Mouse (Mus musculus) kidney, postnatal 0 days (tissue): ENCODE data around the gene Csf3. TPM values are rescaled to one million over a fixed set of nuclear protein-coding genes. Genes with fewer than 3 reads are reported as not detected.
A peak's percentile ranks its signal among the peaks of the same experiment; 100 is the strongest.

ENCODE experiments used
- ATAC-seq: fragments of 200-750 bp; cut with Nextera tagmentation; replicated peaks from 2 replicates; pipeline ENCODE4 v1.8.0; 2017; ENCODE audit warnings: low read depth, moderate number of reproducible peaks, moderate TSS enrichment, moderate library complexity; ENCODE audit not compliant: low FRiP score
- DNase-seq: peaks from one replicate; pipeline ENCODE4 v3.0.0-alpha.2; 2016; ENCODE audit warnings: low spot score
- H3K27ac ChIP-seq: fragments of 300-500 bp; sonication (generic); 2 replicates; pipeline ENCODE4 v1.5.1; 2014; ENCODE audit warnings: mild to moderate bottlenecking
- H3K27me3 ChIP-seq: fragments of 300-500 bp; sonication (generic); 2 replicates; pipeline ENCODE4 v1.6.1; 2014; ENCODE audit warnings: low read length, mixed read lengths; ENCODE audit not compliant: insufficient read depth
- H3K36me3 ChIP-seq: fragments of 300-500 bp; sonication (generic); 2 replicates; pipeline ENCODE4 v1.6.1; 2014; ENCODE audit warnings: low read length, mixed read lengths; ENCODE audit not compliant: insufficient read depth
- H3K4me1 ChIP-seq: fragments of 300-500 bp; sonication (generic); replicated peaks from 2 replicates; pipeline ENCODE4 v1.6.1; 2014; ENCODE audit warnings: antibody characterized with exemption, low read length, mixed read lengths; ENCODE audit not compliant: insufficient read depth
- H3K4me2 ChIP-seq: fragments of 300-500 bp; sonication (generic); 2 replicates; pipeline ENCODE4 v1.6.1; 2014; ENCODE audit warnings: mild to moderate bottlenecking, low read length, moderate library complexity, mixed read lengths
- H3K4me3 ChIP-seq: fragments of 300-500 bp; sonication (generic); replicated peaks from 2 replicates; pipeline ENCODE4 v1.5.1; 2014; ENCODE audit warnings: low read depth, low read length
- H3K9ac ChIP-seq: fragments of 300-500 bp; sonication (generic); 2 replicates; pipeline ENCODE4 v1.6.1; 2014; ENCODE audit warnings: low read depth, low read length
- H3K9me3 ChIP-seq: fragments of 300-500 bp; sonication (generic); replicated peaks from 2 replicates; pipeline ENCODE4 v1.6.1; 2016; ENCODE audit warnings: low read length, inconsistent platforms, mixed read lengths
- CTCF ChIP-seq: IDR thresholded peaks from 2 replicates; pipeline ENCODE4 v1.5.1; 2016; ENCODE audit warnings: antibody characterized with exemption, low read depth, mild to moderate bottlenecking, moderate library complexity
- WGBS: fragments of 180-500 bp; shearing (Covaris S2); extraction: QIAGEN DNeasy Blood & Tissue Kit; methylation state at CpG from one replicate; pipeline ENCODE4 v1.1.7; 2014; 5-methylcytosine and 5-hydroxymethylcytosine counted together
- polyA plus RNA-seq: library from polyadenylated mRNA; unstranded; fragments of >200 nt; fragmentation: Nextera tagmentation; extraction: Ambion mirVana; gene quantifications from 2 replicates; pipeline ENCODE4 v1.2.1, GENCODE M21; 2015

The Csf3 gene
- polyA plus RNA-seq, 1 experiment from 2014 or later: 0.13 TPM

DNA sequence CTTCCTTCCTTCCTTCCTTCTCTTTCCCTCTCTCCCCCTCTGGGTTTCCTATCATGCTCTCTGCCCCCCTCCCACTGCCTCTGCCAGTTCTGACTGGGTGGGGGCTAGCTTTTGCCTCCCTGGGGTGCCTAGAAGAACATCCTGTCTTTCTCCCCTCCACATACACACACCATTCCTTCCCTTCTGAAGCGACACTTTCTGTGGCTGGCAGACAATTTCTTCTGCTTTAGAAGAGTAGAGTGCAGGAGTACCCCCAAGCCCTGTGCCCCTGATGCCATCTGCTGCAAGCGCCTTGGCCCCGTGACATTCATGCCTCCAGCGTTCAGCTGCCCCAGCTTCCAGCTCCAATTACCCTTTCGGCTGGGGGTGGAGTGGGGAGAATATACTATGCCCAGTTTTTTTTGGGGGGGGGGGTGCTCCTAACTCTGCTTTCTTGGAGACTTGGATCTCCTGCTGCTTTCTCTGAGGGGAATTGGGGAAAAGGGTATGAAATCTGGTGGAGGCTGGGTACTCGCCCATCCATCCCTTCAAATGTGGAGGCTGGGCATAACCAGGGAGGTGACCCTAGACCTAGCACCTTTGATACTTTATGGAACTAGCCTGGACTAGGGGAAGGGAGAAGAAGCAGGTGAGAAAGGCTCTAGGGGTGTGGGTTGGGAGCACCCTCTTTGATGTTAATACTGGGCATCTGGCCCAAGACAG lies 46.9 kb downstream of the Csf3 start:
- Histone ChIP-seq H3K4me1 (peaks cover 94% of the 10 kb centered on the region), H3K27ac (peak overlapping the region; percentile 82), H3K9me3 (no peaks in the 10 kb centered on the region), H3K36me3 (no peaks in the 10 kb centered on the region), H3K27me3 (no peaks in the 10 kb centered on the region), H3K9ac (0 out of 2 replicates have a peak overlapping the region, but pooled peaks have one; percentile 23), H3K4me2 (peak overlapping the region; percentile 39), H3K4me3 (no peak overlapping the region)
- TF ChIP-seq CTCF: no peak
- WGBS: 24% methylated on average over 6 of the region's 6 CpGs
- ATAC-seq: no peak
- DNase-seq: no peak

DNA sequence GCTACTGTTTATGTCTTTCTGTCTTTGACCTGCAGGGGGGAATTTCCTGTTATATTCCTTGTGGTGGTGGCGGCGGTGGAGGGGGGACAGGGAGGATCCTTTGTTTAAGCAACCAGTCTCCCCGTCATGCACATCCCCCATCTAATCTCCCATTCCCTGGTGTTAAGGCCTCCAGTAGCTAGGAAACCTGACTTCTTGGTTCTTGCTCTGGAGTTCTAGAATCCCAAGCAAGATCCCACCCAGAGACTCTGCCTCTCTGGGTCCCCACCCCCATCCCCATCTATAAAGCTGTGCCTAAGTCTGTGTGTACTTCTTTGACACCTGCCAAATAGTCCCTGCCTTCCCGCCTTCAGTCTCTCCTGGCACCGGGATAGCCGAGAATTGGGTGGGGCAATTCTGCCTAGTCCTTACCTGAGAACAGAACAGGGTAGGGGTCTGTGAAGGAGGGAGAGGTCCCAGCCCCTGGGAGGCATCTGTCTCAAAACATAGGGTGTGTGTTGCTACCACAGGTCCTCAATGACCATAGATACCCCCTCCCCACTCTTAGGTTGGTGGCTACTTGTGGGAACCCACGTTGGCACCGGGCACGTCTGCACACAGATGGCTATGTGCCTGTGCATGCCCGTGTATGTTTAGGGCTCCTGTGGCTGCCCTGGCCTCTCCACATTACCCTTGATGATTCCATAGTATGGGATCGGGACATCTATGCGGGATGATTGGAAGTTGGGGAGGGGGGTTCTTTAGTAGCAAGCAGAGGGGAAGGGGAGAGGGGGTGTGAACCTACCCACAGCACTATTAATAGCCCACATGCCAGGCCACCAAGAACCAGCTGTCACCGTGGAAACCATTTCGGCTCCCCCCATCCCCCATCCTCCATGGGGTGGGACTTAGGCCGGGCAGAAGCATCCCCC lies 47.7 kb downstream of the Csf3 start:
- DNase-seq (peak; percentile 83), ATAC-seq (no peak)
- WGBS: 39% methylated on average over 15 of the region's 15 CpGs
- Histone ChIP-seq H3K4me3 (no peak overlapping the region), H3K36me3 (peaks cover 3% of the 10 kb centered on the region; the same call in 1 of the 2 replicates), H3K9ac (no peak overlapping the region; the same call in 1 of the 2 replicates), H3K4me2 (peak overlapping the region; percentile 39), H3K9me3 (no peaks in the 10 kb centered on the region), H3K27ac (peak overlapping the region; percentile 82), H3K4me1 (peaks cover 94% of the 10 kb centered on the region), H3K27me3 (no peaks in the 10 kb centered on the region)
- peak; percentile 38; the same call in 1 of the 2 replicates for TF ChIP-seq CTCF

- Histone ChIP-seq H3K4me2 (no peak overlapping the region), H3K27ac (peak overlapping the region; percentile 88), H3K4me3 (no peak overlapping the region), H3K27me3 (no peaks in the 10 kb centered on the region), H3K9ac (0 out of 2 replicates have a peak overlapping the region, but pooled peaks have one; percentile 10), H3K9me3 (no peaks in the 10 kb centered on the region), H3K4me1 (peaks cover 94% of the 10 kb centered on the region), H3K36me3 (peaks cover 8% of the 10 kb centered on the region; the same call in 1 of the 2 replicates)
- DNase-seq (no peak), ATAC-seq (no peak)
- no peak for TF ChIP-seq CTCF
- 33% methylated on average over 4 of the region's 5 CpGs for WGBS
Measured at GRCm38 (mm10) chr11:98749716-98750115, 48.7 kb downstream of the Csf3 start.

DNA sequence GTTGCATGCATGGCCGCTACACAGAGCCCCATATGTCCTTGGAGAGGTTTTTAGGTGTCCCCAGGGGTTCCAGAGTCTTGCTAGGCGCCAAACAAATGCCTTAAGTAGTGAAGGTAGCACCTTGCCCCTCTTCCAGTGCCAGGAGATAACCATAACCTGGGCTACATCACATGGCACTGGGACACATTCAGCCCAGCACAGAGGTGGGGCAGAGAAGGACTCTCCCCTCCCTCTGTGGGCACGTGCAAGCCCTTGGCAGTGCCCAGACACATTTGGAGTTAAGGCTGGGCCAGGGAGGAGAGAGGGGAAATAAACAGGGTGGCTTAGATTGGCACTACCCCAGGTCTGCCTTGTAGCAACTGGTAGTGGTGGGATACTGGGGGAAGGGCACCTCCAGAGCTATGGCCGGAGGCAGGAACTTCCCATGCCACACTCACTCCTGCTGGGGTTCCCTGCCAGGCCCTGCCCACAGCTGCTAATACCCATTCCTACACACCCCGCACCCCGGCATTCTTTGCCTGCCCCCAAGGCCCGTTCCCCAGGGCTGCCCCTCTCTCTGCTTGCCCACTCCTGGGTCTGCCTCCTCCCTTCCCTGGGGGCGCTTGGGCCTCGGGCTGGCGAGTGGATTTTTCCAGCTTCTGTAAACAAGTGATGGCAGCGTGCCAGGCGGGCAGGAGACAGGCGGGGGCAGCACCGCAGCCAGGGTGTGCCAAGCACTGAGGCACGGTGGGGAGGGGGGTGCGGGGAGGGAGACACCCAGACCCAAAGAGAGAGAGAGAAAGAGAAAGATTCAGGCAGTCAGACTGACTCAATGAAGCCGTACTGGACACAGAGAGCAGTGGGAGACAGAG lies 49.5 kb downstream of the Csf3 start:
- peaks cover 90% of the 10 kb centered on the region for H3K4me1 ChIP-seq
- 17% methylated on average over 17 of the region's 17 CpGs for WGBS
- peak; percentile 77 for DNase-seq
- H3K9me3 ChIP-seq: no peaks in the 10 kb centered on the region
- no peak; the same call in 1 of the 2 replicates for ATAC-seq
- peak overlapping the region; percentile 88 for H3K27ac ChIP-seq
- H3K36me3 ChIP-seq: peaks cover 8% of the 10 kb centered on the region; the same call in 1 of the 2 replicates
- H3K27me3 ChIP-seq: no peaks in the 10 kb centered on the region
- no peak overlapping the region for H3K4me3 ChIP-seq
- peak overlapping the region; percentile 42 for H3K4me2 ChIP-seq
- H3K9ac ChIP-seq: peak overlapping the region; percentile 42; the same call in 1 of the 2 replicates
- peak; percentile 19; the same call in 1 of the 2 replicates for TF ChIP-seq CTCF

DNA sequence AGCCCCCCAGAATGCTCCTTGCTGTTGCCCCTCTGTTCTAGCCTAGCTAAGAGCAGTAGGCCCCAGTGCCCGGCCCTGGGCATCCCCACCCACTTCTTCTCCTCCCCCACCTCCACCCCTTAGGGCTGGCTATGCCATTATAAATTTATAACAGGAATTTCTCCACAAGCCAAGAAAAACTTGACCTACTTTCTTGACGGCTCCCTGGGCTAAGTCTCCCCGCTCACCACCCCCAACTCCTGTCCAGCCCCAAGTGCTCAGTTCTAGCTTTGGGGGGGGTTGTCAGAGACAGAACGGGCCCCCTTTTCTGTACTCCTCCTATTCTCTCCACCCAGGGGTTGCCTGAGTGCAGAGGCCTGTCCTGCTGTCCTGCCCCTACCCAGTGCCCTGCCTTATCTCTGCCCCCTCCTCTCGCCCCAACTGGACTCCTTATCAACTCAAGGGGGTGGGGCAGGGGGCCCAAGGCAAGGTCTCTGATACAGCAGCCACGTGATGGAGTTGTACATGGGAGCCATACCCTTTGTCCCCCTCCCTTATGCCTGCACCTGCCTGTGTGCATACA lies 50.2 kb downstream of the Csf3 start:
- no peak; the same call in 1 of the 2 replicates for ATAC-seq
- peak overlapping the region; percentile 88 for H3K27ac ChIP-seq
- peak overlapping the region; percentile 42 for H3K4me2 ChIP-seq
- TF ChIP-seq CTCF: no peak
- no peaks in the 10 kb centered on the region for H3K9me3 ChIP-seq
- no peaks in the 10 kb centered on the region for H3K27me3 ChIP-seq
- H3K4me3 ChIP-seq: no peak overlapping the region
- peak; percentile 58 for DNase-seq
- H3K9ac ChIP-seq: peak overlapping the region; percentile 42; the same call in 1 of the 2 replicates
- H3K4me1 ChIP-seq: peaks cover 85% of the 10 kb centered on the region
- WGBS: 12% methylated on average over 6 of the region's 6 CpGs
- H3K36me3 ChIP-seq: peaks cover 11% of the 10 kb centered on the region; the same call in 1 of the 2 replicates
